Mouse (Mus musculus): ENCODE measurements at regions not wholly inside any gene's neighbourhood (a gene's known extent, or its start where the extent isn't known, plus 50 kb on each side); places are given as distances from the start of the nearest gene placed in this dataset.

DNA sequence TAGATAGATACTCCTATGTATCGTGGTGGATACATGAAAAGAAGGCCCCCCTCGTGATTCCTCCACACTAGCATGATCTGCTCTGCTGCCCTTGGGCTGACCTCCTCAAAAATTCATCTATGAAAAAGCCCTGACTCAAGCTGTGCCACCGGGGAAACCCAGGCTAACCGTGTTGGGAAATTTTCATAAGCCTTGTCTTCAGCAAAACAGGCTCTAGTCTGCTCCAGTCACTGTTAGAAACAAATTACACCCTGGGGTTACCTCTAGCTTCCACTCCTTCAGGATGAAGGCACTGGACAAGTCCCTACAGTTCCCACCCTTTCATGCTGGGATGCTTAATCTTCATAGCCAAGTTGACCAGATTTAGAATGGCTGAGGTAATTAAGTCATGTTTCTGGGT, 315.0 kb upstream of the Nrp1 start:
- Histone ChIP-seq H3K9me3 (replicated peaks; ENCODE audit: low read length) (no peaks in the 10 kb centered on the region), H3K4me2 (ENCODE audit: low read length) (no peak overlapping the region), H3K36me3 (ENCODE audit: insufficient read depth, low read length) (no peaks in the 10 kb centered on the region), H3K9ac (ENCODE audit: low read depth, low read length) (no peak overlapping the region), H3K4me3 (replicated peaks; ENCODE audit: low read depth, low read length) (no peak overlapping the region), H3K27ac (no peak overlapping the region), H3K27me3 (ENCODE audit: insufficient read depth, low read length) (no peaks in the 10 kb centered on the region), H3K4me1 (replicated peaks; ENCODE audit: insufficient read depth, low read length) (no peaks in the 10 kb centered on the region)
- no peak for TF ChIP-seq CTCF (IDR thresholded peaks at IDR 0.05; ENCODE audit: low read depth)
- WGBS, result 85% methylated on average over 4 of the region's 4 CpGs
- DNase-seq (ENCODE audit: low spot score) (no peak), ATAC-seq (replicated peaks; ENCODE audit: low FRiP score, low read depth) (no peak)

GRCm38 (mm10) chr8:128056251-128056650, 302.2 kb upstream of the Nrp1 start:
- 78% methylated on average over 8 of the region's 8 CpGs for WGBS

GRCm38 (mm10) chr8:128057845-128058244, 300.6 kb upstream of the Nrp1 start:
- H3K27ac ChIP-seq, result no peak overlapping the region
- 82% methylated on average over 6 of the region's 6 CpGs for WGBS
- no peak overlapping the region for H3K9ac ChIP-seq (ENCODE audit: low read depth, low read length)
- no peaks in the 10 kb centered on the region for H3K27me3 ChIP-seq (ENCODE audit: insufficient read depth, low read length)
- ATAC-seq (replicated peaks; ENCODE audit: low FRiP score, low read depth) (no peak), DNase-seq (ENCODE audit: low spot score) (no peak)
- no peaks in the 10 kb centered on the region for H3K9me3 ChIP-seq (replicated peaks; ENCODE audit: low read length)
- H3K4me2 ChIP-seq (ENCODE audit: low read length), result no peak overlapping the region
- no peak overlapping the region for H3K4me3 ChIP-seq (replicated peaks; ENCODE audit: low read depth, low read length)
- H3K36me3 ChIP-seq (ENCODE audit: insufficient read depth, low read length), result no peaks in the 10 kb centered on the region
- no peaks in the 10 kb centered on the region for H3K4me1 ChIP-seq (replicated peaks; ENCODE audit: insufficient read depth, low read length)
- TF ChIP-seq CTCF (IDR thresholded peaks at IDR 0.05; ENCODE audit: low read depth), result no peak

More at GRCm38 (mm10) chr8:128056251-128056650, 302.2 kb upstream of the Nrp1 start:
- no peak overlapping the region for H3K9ac ChIP-seq (ENCODE audit: low read depth, low read length)
- no peak overlapping the region for H3K4me2 ChIP-seq (ENCODE audit: low read length)
- H3K36me3 ChIP-seq (ENCODE audit: insufficient read depth, low read length), result no peaks in the 10 kb centered on the region
- TF ChIP-seq CTCF (IDR thresholded peaks at IDR 0.05; ENCODE audit: low read depth), result no peak
- no peak overlapping the region for H3K4me3 ChIP-seq (replicated peaks; ENCODE audit: low read depth, low read length)
- no peak overlapping the region for H3K27ac ChIP-seq
- ATAC-seq (replicated peaks; ENCODE audit: low FRiP score, low read depth) (no peak), DNase-seq (ENCODE audit: low spot score) (no peak)
- H3K9me3 ChIP-seq (replicated peaks; ENCODE audit: low read length), result no peaks in the 10 kb centered on the region
- H3K4me1 ChIP-seq (replicated peaks; ENCODE audit: insufficient read depth, low read length), result no peaks in the 10 kb centered on the region
- H3K27me3 ChIP-seq (ENCODE audit: insufficient read depth, low read length), result no peaks in the 10 kb centered on the region

- ATAC-seq (replicated peaks; ENCODE audit: low FRiP score, low read depth) (no peak), DNase-seq (ENCODE audit: low spot score) (no peak)
- Histone ChIP-seq H3K9ac (ENCODE audit: low read depth, low read length) (no peak overlapping the region), H3K36me3 (ENCODE audit: insufficient read depth, low read length) (no peaks in the 10 kb centered on the region), H3K27ac (no peak overlapping the region), H3K4me1 (replicated peaks; ENCODE audit: insufficient read depth, low read length) (no peaks in the 10 kb centered on the region), H3K9me3 (replicated peaks; ENCODE audit: low read length) (no peaks in the 10 kb centered on the region), H3K4me2 (ENCODE audit: low read length) (no peak overlapping the region), H3K4me3 (replicated peaks; ENCODE audit: low read depth, low read length) (no peak overlapping the region), H3K27me3 (ENCODE audit: insufficient read depth, low read length) (no peaks in the 10 kb centered on the region)
- 89% methylated on average over 3 of the region's 3 CpGs for WGBS
- TF ChIP-seq CTCF (IDR thresholded peaks at IDR 0.05; ENCODE audit: low read depth), result no peak
Measured at GRCm38 (mm10) chr8:128059817-128060216, 298.6 kb upstream of the Nrp1 start.

DNA sequence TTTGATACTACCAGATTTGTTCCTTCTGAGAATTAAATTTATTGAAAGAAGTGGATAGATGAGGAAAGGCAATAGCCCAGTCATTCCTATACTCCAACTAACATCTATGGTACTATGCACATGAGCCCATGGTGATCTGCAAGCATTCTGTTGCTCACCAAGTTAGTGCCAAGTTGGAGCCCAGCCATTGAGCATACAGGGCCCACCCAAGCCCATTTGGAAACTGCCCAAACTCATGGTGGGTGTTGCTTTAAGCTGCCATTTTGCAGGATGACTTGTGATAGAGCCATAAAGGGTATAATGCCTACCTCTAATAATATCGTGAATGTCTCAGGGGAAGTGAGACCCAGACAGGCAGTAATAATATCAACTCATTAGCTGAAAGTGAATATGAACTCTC, 294.2 kb upstream of the Nrp1 start:
- no peak for TF ChIP-seq CTCF (IDR thresholded peaks at IDR 0.05; ENCODE audit: low read depth)
- Histone ChIP-seq H3K27me3 (ENCODE audit: insufficient read depth, low read length) (no peaks in the 10 kb centered on the region), H3K4me3 (replicated peaks; ENCODE audit: low read depth, low read length) (no peak overlapping the region), H3K9me3 (replicated peaks; ENCODE audit: low read length) (no peaks in the 10 kb centered on the region), H3K27ac (no peak overlapping the region), H3K4me1 (replicated peaks; ENCODE audit: insufficient read depth, low read length) (no peaks in the 10 kb centered on the region), H3K36me3 (ENCODE audit: insufficient read depth, low read length) (no peaks in the 10 kb centered on the region), H3K9ac (ENCODE audit: low read depth, low read length) (no peak overlapping the region), H3K4me2 (ENCODE audit: low read length) (no peak overlapping the region)
- ATAC-seq (replicated peaks; ENCODE audit: low FRiP score, low read depth) (no peak), DNase-seq (ENCODE audit: low spot score) (no peak)
- WGBS, result 97% methylated on average over 1 of the region's 1 CpGs

DNA sequence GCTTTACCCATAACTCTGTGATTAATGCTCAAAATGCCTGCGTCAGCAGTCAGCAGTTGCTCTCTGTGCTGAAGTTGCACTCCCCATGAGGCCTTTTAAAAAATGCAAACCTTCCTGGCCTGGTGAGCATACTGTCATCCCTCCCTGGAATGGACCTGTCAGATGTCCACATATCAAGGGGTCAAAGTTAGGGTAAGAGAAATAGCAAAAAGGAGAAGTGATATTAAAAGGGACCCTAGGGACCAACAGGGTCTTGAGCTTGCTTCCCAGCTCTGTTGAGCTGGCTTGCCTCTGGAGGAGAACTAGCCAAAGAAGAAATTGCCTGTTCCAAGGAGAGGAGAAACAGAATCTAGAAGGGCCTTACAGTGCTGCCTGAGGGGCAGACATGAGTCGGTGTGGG, 293.3 kb upstream of the Nrp1 start:
- TF ChIP-seq CTCF (IDR thresholded peaks at IDR 0.05; ENCODE audit: low read depth), result no peak
- no peak overlapping the region for H3K4me3 ChIP-seq (replicated peaks; ENCODE audit: low read depth, low read length)
- H3K27me3 ChIP-seq (ENCODE audit: insufficient read depth, low read length), result no peaks in the 10 kb centered on the region
- H3K9me3 ChIP-seq (replicated peaks; ENCODE audit: low read length), result no peaks in the 10 kb centered on the region
- H3K4me2 ChIP-seq (ENCODE audit: low read length), result no peak overlapping the region
- 67% methylated on average over 2 of the region's 2 CpGs for WGBS
- no peak for ATAC-seq (replicated peaks; ENCODE audit: low FRiP score, low read depth)
- DNase-seq (ENCODE audit: low spot score), result no peak
- no peak overlapping the region for H3K9ac ChIP-seq (ENCODE audit: low read depth, low read length)
- H3K27ac ChIP-seq, result no peak overlapping the region
- no peaks in the 10 kb centered on the region for H3K36me3 ChIP-seq (ENCODE audit: insufficient read depth, low read length)
- H3K4me1 ChIP-seq (replicated peaks; ENCODE audit: insufficient read depth, low read length), result no peaks in the 10 kb centered on the region

DNA sequence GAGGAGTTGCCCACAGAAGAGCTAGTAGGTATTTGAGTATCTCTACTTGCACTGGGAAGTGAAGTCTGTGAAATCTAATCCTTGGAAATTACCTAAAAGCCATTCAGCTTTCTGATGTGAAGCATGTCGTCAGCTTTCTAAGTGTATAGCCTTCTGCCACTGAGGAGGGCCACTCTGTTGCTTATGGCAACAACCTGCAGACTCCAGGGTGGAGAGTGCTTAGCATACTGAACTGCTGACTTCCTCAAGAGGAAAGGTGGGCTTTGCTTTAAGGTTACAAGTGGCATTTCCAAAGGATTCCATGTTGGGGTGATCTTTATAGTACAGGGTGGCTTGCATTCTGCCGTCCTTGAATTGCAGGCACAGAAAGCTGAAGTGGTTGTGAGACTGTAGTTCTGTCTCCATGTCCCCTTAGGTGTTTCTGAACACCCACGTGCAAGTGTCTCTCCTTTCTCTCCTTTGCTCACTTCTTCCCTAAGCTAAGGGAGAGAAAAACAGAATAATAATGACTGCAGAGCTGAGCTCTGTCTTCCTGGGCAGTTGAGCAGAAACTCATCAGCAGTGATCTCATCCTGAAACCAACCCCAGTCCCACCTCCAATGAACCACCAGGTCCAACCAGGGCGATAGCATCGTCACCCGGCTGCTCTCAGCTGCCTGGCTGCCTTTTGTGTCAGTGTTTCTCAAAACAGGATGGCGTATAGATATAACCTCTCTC, 292.3 kb upstream of the Nrp1 start:
- H3K4me1 ChIP-seq (replicated peaks; ENCODE audit: insufficient read depth, low read length), result no peaks in the 10 kb centered on the region
- ATAC-seq (replicated peaks; ENCODE audit: low FRiP score, low read depth) (no peak), DNase-seq (ENCODE audit: low spot score) (no peak)
- 69% methylated on average over 7 of the region's 7 CpGs for WGBS
- H3K27ac ChIP-seq, result no peak overlapping the region
- no peak overlapping the region for H3K9ac ChIP-seq (ENCODE audit: low read depth, low read length)
- no peak overlapping the region for H3K4me2 ChIP-seq (ENCODE audit: low read length)
- H3K36me3 ChIP-seq (ENCODE audit: insufficient read depth, low read length), result no peaks in the 10 kb centered on the region
- TF ChIP-seq CTCF (IDR thresholded peaks at IDR 0.05; ENCODE audit: low read depth), result no peak
- no peaks in the 10 kb centered on the region for H3K9me3 ChIP-seq (replicated peaks; ENCODE audit: low read length)
- no peak overlapping the region for H3K4me3 ChIP-seq (replicated peaks; ENCODE audit: low read depth, low read length)
- no peaks in the 10 kb centered on the region for H3K27me3 ChIP-seq (ENCODE audit: insufficient read depth, low read length)
